Mouse (Mus musculus) heart, postnatal 0 days (tissue): ENCODE results near the gene Mtif2.
"Not testable (repeated sequence)": the region's sequence is repeated elsewhere in the genome, so short reads cannot be mapped to it uniquely, and the experiment has no call there.

Experiments used
- CTCF ChIP-seq: IDR thresholded peaks from 2 replicates; pipeline ENCODE4 v1.5.1; 2016; ENCODE audit warnings: antibody characterized with exemption, control low read depth, low read depth
- EP300 ChIP-seq: IDR thresholded peaks from 2 replicates; pipeline ENCODE4 v1.6.1; 2016; ENCODE audit warnings: antibody characterized with exemption, low read depth

GRCm38 (mm10) chr11:29545150-29545752, 19.0 kb downstream of the Mtif2 start:
- TF ChIP-seq CTCF, EP300: not testable (repeated sequence)
